Mouse (Mus musculus): Measurements from ENCODE around the gene Atp5g1. TPM values are rescaled to one million over a fixed set of nuclear protein-coding genes. Genes with fewer than 3 reads are reported as not detected.

Atp5g1 gene
- total and polyA plus RNA-seq, 3 experiments, result 240 to 733 (median 384) TPM

GRCm38 (mm10) chr11:96073295-96073993 lies 2.0 kb downstream of the Atp5g1 start:
- DNase-seq, result no peak

DNA sequence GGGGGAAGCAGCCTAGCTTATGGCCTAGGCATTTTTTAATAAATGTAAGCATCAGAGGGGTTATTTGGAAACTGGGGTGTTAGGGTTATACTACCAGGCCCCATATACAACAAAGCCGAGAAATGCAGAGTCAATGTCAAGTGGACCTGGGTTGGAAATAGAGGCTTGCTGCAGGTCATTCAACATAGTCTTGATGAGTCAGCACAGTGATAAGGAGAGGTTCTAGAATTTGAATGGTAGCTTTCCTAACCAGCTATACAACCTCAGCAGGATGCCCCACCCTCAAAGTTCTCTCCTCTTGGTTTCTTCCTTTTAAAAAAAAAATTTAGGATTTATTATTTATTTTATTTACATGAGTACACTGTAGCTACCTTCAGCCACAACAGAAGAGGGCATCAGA lies 4.5 kb downstream of the Atp5g1 start:
- no peak for DNase-seq

DNA sequence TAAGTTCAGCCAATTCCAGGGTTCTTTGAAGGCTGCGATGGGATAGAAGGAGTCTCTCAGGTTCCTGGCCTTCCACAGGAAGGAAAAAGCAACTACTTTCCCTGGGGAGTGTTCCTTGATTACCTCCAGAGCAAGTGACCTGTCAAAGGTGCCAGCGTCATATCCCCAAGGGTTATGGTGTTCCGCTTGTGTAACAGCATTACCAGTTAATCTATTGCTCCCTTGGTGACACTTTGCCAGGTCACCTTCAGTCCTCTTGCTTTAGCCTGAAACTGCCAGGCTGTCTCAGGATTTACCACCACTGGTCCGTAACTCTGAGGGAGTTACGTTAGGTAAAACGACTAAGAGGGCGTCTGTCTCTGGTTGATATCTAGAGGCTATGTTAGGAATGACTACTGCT lies 5.1 kb downstream of the Atp5g1 start:
- no peak for DNase-seq

DNA sequence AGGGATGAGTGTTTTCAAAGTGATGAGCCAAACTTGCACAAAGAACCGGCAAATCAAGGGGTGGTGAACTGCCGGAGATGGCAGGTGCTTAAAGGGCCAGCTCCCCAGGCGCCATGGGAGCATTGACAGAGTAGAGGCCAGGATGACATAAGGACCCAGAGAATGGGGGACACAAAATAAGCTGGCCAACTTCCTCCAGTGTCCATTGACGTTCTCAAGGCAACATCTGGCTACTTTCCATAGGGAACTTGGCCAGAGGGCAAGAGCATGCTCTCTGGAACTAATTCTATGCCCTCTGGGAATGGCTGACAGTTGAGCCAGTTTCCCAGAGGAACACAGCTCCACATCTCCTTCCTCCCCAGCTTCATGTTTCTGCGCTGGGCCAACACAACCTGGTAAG lies 7.2 kb downstream of the Atp5g1 start:
- no peak for DNase-seq

DNA sequence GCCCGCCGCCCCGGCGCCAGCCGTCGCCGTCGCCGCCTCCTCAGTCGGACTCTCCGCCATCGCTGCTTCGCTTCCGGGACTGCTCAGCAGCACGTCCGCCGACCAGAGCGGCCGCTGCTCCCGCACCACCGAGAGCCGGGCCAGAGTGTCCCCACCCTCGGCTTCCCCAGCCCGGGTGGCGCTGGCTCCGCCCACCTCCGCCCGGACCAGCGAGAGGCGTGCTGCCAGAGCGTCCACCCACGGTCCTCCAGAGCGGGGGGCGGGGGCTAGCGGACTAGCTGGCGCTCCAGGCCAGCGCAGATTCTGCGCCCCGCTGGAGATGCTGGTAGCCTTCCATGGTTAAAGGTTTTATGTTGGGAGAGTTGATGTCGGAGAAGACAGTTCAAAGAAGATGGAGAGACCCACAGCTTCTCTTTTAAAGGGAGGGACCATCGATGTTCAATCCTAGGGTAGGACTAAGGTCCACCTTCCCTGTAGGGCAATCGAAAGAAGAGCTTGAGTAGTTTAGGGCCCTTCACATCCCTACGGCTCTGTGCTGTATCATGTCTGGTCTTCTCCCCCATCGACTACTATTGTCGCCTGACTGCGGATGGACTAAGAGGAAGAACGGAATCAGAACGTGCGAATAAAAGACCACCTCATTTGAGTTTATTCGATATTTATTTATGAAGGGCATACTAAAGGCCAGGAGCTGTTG lies 10.1 kb downstream of the Atp5g1 start, which contains the start of gene Ube2z:
Ube2z (minus strand) TSS at position 174 of the 697 bp plus-strand sequence.
- DNase-seq, result peak; percentile 99

DNA sequence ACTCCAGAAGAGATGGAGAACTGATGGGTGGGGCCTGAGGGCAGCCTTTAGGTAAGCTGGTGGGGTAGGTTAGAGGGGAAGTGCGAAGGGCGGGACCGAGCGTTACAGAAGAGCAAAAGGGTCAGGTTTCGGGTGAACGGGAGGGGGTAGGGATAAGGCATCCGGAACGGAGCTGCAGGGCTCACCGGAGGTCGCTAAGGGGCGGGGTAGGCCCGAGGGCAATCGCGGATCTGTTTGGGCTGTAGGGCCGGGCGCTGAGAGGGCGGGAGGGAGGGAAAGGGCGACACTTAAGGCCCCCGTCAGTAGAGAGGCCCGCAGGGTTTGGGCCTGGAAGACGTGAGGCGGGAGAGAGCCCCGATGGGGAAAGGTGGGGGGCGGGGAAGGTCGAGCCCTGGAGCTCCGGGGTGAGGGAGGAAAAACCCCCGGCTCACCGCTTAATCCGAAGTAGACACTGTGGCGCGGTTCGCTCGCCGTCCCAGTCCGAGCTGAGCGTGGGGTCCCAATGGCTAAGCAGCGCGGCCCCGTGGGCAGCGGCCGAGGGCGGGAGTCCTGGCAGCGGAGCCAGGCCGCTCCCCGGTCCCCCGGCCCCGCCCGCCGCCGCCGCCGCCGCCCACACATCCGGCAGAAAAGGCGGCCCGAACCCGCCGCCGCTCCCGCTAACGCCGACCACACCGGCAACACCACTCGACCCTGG lies 10.8 kb downstream of the Atp5g1 start:
- no peak for DNase-seq

DNA sequence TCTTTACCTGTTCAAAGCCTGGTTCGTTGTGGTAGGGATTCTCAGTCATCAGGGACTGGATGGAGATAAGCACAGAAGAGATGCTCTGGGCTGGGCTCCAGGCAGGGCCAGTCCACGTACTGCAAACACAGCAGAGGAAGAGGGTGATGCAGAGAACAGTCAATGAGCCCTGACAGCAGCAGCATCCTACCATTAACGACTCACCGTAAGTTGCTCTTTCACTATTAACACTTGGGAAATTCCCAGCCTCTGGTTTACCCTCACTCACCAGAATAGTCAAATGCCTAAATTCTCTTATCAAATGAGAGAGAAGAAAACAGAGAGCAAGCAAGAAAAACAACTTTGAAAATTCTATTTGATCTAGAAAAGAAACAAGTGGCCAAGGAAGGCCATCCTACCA lies 17.2 kb downstream of the Atp5g1 start:
- no peak for DNase-seq

GRCm38 (mm10) chr11:96050854-96051253 lies 24.6 kb downstream of the Atp5g1 start:
- no peak for DNase-seq

DNA sequence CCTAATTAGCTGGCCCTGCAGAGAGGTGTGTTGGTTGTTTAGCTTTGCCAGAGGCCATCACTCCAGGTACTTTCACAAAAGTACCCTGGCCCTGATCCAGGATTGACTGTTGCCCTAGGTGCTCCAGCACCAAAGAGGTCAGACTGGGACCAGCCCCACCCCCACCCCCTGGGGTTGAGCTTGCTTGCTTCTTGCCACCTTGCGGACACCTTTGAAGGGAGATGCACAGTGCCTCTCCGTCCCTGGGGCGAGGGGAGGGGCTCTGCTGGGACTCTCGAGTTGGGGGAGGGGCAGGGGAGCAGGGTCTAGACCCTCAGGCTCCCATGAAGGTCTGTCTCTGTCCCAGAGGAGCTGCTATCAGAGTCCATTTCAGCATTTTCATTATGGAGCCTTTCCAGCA lies 25.5 kb downstream of the Atp5g1 start:
- DNase-seq, result no peak

DNA sequence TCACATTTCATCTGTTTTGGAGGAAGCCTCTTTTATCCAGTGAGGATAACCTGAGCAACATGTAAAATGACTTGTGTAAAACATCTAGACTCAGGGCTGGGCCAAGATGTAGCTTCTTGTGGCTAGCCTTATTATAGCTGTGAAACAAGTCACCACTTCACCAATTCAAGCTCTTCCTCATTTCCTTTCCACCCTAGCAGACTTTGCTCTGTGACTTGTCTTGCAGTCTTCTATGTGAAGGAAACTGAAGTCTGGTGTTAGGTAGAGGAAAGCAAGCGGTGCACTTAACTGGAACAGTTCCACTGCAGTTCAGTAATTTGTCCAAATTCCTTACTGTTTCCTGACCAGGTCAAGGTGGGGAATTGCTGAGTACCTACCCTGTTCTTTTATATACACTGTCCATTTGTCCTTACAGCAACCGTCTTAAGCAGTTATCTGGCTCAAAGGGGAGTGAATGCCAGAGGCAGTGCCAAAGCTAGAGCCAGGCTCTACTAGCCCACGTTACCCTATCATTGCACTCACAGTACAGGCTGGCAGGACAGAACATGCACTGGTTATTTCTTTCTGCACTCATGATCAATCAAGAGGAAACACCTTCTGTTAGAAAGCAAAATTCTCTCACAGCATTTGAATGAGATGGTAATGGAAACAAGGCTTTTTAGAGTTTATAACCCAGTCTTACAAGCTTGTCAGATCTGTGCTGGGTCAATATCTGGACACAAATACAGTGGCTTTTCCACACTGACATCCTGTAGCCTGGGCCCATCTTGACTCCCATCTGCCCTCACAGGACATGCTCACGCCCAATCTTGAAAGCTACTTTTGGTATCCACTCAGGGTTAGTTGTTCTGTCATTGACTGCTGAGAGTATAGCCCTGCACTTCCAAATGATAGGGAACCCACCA lies 27.7 kb downstream of the Atp5g1 start:
- DNase-seq, result no peak

- DNase-seq, result no peak
Observed at GRCm38 (mm10) chr11:96046793-96047192, 28.7 kb downstream of the Atp5g1 start.

GRCm38 (mm10) chr11:96046028-96046427 lies 29.4 kb downstream of the Atp5g1 start:
- DNase-seq, result no peak

DNA sequence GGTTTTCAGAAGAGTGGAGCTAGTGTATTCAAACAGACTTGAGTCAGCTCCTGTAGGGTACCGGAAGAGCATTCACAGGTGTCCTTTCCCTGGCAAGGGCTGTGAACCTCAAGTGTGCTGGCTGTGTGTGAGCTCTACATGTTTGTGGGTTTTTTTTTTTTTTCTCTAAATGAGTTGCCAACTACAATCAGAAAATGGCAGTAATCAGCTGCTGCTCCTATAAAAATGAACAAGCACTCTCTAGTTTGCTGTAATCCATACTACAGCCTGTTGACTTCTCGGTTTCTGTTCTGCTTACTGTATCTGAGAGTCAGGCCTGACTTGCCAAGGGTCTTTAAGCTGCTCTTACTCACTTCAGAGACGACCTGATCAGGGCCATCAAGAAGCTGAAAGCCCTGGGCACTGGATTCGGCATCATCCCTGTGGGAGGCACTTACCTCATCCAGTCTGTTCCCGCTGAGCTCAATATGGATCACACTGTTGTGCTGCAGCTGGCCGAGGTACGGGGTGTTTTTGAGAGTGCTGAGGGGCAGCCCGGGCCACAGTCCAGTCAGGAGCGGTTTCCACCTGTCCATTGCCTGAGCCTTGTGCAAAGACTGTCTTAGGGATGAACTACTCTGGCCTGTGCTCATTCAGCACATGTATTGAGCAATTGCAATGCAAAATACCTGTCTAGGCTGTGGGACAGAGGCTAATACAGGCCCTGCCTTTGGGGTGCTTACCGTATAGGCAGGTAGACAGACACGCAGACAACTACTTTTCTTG lies 30.5 kb downstream of the Atp5g1 start:
- DNase-seq, result no peak

- no peak for DNase-seq
Observed at GRCm38 (mm10) chr11:96038560-96038959, 36.9 kb downstream of the Atp5g1 start.

DNA sequence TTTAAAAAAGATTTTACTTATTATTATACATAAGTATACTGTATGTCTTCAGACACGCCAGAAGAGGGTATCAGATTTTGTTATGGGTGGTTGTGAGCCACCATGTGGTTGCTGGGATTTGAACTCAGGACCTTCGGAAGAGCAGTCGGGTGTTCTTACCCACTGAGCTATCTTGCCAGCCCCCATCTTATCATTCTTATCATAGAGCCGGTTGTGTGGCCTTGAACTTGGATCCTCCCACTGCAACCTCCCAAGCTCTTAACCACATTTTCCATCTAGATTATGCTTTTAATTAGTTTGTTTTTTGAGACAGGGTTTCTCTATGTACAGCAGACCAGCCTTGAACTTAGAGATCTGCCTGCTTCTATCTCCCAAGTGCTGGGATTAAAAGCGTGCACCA lies 38.0 kb downstream of the Atp5g1 start:
- no peak for DNase-seq

- no peak for DNase-seq
Observed at GRCm38 (mm10) chr11:96035133-96035532, 40.3 kb downstream of the Atp5g1 start.

GRCm38 (mm10) chr11:96034596-96035052 lies 40.8 kb downstream of the Atp5g1 start, which contains the start of gene Snf8:
Gene Snf8, plus strand, starts transcription at chr11:96034885.
- peak; percentile 95 for DNase-seq

DNA sequence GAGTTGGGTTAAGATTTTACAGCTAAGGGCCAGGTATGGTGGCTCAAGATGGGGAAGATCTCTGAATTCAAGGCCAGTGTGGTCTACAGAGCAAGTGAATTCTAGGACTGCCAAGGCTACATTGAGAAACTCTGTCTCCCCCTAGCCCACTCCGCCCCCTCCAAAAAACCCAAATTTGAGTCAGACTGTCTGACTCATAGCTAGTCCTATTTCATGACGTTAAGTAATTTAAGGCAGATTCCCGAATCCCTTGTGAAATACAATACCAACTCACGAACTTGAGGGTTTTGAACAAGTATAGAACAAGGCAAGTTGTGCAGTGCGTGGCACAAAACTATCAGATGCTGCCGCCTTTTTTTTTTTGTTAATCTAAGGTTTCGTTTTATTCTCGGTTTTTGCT lies 41.4 kb downstream of the Atp5g1 start:
- no peak for DNase-seq

- DNase-seq, result no peak
Observed at GRCm38 (mm10) chr11:96033264-96033663, 42.2 kb downstream of the Atp5g1 start.

- no peak for DNase-seq
Observed at GRCm38 (mm10) chr11:96031701-96032100, 43.8 kb downstream of the Atp5g1 start.

DNA sequence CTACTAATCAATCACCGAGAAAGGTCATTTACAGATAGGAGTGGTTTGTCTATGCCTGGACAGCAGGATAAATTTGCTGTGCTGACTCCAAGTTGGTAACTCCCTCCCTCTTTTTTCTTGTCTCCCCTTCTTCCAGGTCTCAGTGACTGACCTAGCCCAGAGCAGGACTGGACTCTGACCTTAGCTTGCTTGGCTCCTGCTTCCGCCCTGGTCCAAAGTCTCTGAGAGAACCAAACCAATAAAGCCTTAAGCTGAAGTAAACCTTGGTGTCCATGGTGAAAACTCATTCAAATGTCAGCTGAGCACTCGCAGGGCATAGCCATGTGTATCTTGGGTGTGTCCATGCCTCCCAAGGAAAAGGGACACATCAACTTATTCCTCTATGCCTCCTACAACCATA lies 44.9 kb downstream of the Atp5g1 start:
- DNase-seq, result no peak
